Comparison of ENCODE assay signal across 27 mouse cellular contexts in genomic region chr5:100309807-100310165, GRCm38 (mm10).
DNase-seq lines count a peak whose midpoint lies in the region; ATAC-seq and TF ChIP-seq lines count a peak whose summit lies in the region.
"Had no signal": no experiment of that assay in that cellular context is flagged by ENCODE, and none has a peak within 500 bp of the region (broad histone marks: within the 10 kb centered on the region; RNA-seq: fewer than 3 reads in every experiment).

No protein-coding gene starts in this region.

- no peak overlapping the region for H3K9ac ChIP-seq in forebrain, embryonic 13.5 days
- H3K9ac ChIP-seq in hindbrain, embryonic 15.5 days = no peak overlapping the region
- no peak overlapping the region for H3K9ac ChIP-seq in hindbrain, embryonic 11.5 days (ENCODE audit: low read depth, low read length)
- no peak overlapping the region for H3K9ac ChIP-seq in midbrain, embryonic 16.5 days (ENCODE audit: low read depth, low read length)
- H3K9ac ChIP-seq: embryonic facial prominence, embryonic 15.5 days; heart, embryonic 15.5 days; limb, embryonic 13.5 days; liver, embryonic 12.5 days; neural tube, embryonic 12.5 days; stomach, embryonic 15.5 days had no signal

- no peaks in the 10 kb centered on the region for H3K36me3 ChIP-seq in forebrain, embryonic 13.5 days (ENCODE audit: poor library complexity, severe bottlenecking)
- no peaks in the 10 kb centered on the region for H3K36me3 ChIP-seq in forebrain, embryonic 10.5 days (replicated peaks)
- H3K36me3 ChIP-seq in hindbrain, embryonic 15.5 days = no peaks in the 10 kb centered on the region
- H3K36me3 ChIP-seq in hindbrain, embryonic 11.5 days (ENCODE audit: control insufficient read depth, insufficient read depth, low read length) = no peaks in the 10 kb centered on the region
- H3K36me3 ChIP-seq in midbrain, embryonic 16.5 days (ENCODE audit: control insufficient read depth, insufficient read depth, low read length) = no peaks in the 10 kb centered on the region
- H3K36me3 ChIP-seq: embryonic facial prominence, embryonic 15.5 days; heart, embryonic 15.5 days; limb, embryonic 13.5 days; liver, embryonic 12.5 days; neural tube, embryonic 12.5 days; stomach, embryonic 15.5 days had no signal

- WGBS in forebrain, embryonic 13.5 days = 95% methylated on average over 2 of the region's 2 CpGs
- WGBS in forebrain, embryonic 10.5 days = 91% methylated on average over 2 of the region's 2 CpGs
- 92% methylated on average over 2 of the region's 2 CpGs for WGBS in hindbrain, embryonic 15.5 days
- WGBS in hindbrain, embryonic 11.5 days = 88% methylated on average over 2 of the region's 2 CpGs
- 89% methylated on average over 2 of the region's 2 CpGs for WGBS in midbrain, embryonic 16.5 days

- no peak for TF ChIP-seq CTCF in brain, embryonic 14.5 days (IDR thresholded peaks at IDR 0.05; ENCODE audit: borderline replicate concordance, extremely low read depth, insufficient read depth, insufficient read length)

- no peak overlapping the region for H3K4me3 ChIP-seq in forebrain, embryonic 13.5 days
- no peak overlapping the region for H3K4me3 ChIP-seq in forebrain, embryonic 10.5 days
- H3K4me3 ChIP-seq in hindbrain, embryonic 15.5 days = no peak overlapping the region
- H3K4me3 ChIP-seq in hindbrain, embryonic 11.5 days (ENCODE audit: low read depth, low read length) = no peak overlapping the region
- H3K4me3 ChIP-seq in midbrain, embryonic 16.5 days (ENCODE audit: low read depth, low read length) = no peak overlapping the region
- H3K4me3 ChIP-seq: embryonic facial prominence, embryonic 15.5 days; heart, embryonic 15.5 days; limb, embryonic 13.5 days; liver, embryonic 12.5 days; megakaryocyte, embryonic 14.5 days; neural tube, embryonic 12.5 days; stomach, embryonic 15.5 days had no signal

- ATAC-seq in forebrain, embryonic 13.5 days = peak; percentile 67; the same call in 1 of the 2 replicates
- peak; percentile 54 for ATAC-seq in hindbrain, embryonic 15.5 days (ENCODE audit: low FRiP score, low read depth)
- no peak for ATAC-seq in hindbrain, embryonic 11.5 days (ENCODE audit: low FRiP score)
- ATAC-seq in midbrain, embryonic 16.5 days = peak; percentile 41; the same call in 1 of the 2 replicates
- ATAC-seq: activated CD4-positive, CD25-positive, alpha-beta regulatory T cell, adult 4 months; liver, embryonic 12.5 days had no signal

- H3K4me2 ChIP-seq in forebrain, embryonic 13.5 days = no peak overlapping the region
- no peak overlapping the region for H3K4me2 ChIP-seq in hindbrain, embryonic 15.5 days
- H3K4me2 ChIP-seq in hindbrain, embryonic 11.5 days (replicated peaks; ENCODE audit: low read depth, low read length) = no peak overlapping the region
- H3K4me2 ChIP-seq in midbrain, embryonic 16.5 days (ENCODE audit: low read length) = no peak overlapping the region
- H3K4me2 ChIP-seq: embryonic facial prominence, embryonic 15.5 days; heart, embryonic 15.5 days; limb, embryonic 13.5 days; liver, embryonic 12.5 days; neural tube, embryonic 12.5 days; stomach, embryonic 15.5 days had no signal

- H3K4me1 ChIP-seq in forebrain, embryonic 13.5 days = 0 out of 2 replicates have a peak, but pooled peaks cover 7% of the 10 kb centered on the region
- H3K4me1 ChIP-seq in forebrain, embryonic 10.5 days = no peaks in the 10 kb centered on the region
- 0 out of 2 replicates have a peak, but pooled peaks cover 4% of the 10 kb centered on the region for H3K4me1 ChIP-seq in hindbrain, embryonic 15.5 days (replicated peaks)
- no peaks in the 10 kb centered on the region for H3K4me1 ChIP-seq in hindbrain, embryonic 11.5 days (replicated peaks; ENCODE audit: control insufficient read depth, insufficient read depth, low read length)
- peaks cover 7% of the 10 kb centered on the region for H3K4me1 ChIP-seq in midbrain, embryonic 16.5 days (ENCODE audit: control insufficient read depth, insufficient read depth, low read length)
- H3K4me1 ChIP-seq: embryonic facial prominence, embryonic 15.5 days; heart, embryonic 15.5 days; limb, embryonic 13.5 days; liver, embryonic 12.5 days; megakaryocyte, embryonic 14.5 days; neural tube, embryonic 12.5 days; stomach, embryonic 15.5 days had no signal

- peak overlapping the region; percentile 27; the same call in 1 of the 2 replicates for H3K27ac ChIP-seq in forebrain, embryonic 13.5 days
- no peak overlapping the region for H3K27ac ChIP-seq in forebrain, embryonic 10.5 days
- H3K27ac ChIP-seq in hindbrain, embryonic 15.5 days (replicated peaks) = no peak overlapping the region
- no peak overlapping the region for H3K27ac ChIP-seq in hindbrain, embryonic 11.5 days (ENCODE audit: low read depth, low read length)
- no peak overlapping the region for H3K27ac ChIP-seq in midbrain, embryonic 16.5 days (ENCODE audit: low read length)
- H3K27ac ChIP-seq: embryonic facial prominence, embryonic 15.5 days; heart, embryonic 15.5 days; kidney, postnatal 0 days; limb, embryonic 13.5 days; liver, embryonic 12.5 days; neural tube, embryonic 12.5 days; stomach, embryonic 15.5 days had no signal

- no peaks in the 10 kb centered on the region for H3K27me3 ChIP-seq in forebrain, embryonic 13.5 days
- no peaks in the 10 kb centered on the region for H3K27me3 ChIP-seq in forebrain, embryonic 10.5 days (ENCODE audit: poor library complexity, severe bottlenecking)
- H3K27me3 ChIP-seq in hindbrain, embryonic 15.5 days = no peaks in the 10 kb centered on the region
- no peaks in the 10 kb centered on the region for H3K27me3 ChIP-seq in hindbrain, embryonic 11.5 days (ENCODE audit: control insufficient read depth, insufficient read depth, low read length)
- H3K27me3 ChIP-seq in midbrain, embryonic 16.5 days (ENCODE audit: control insufficient read depth, insufficient read depth, low read depth, low read length) = no peaks in the 10 kb centered on the region
- H3K27me3 ChIP-seq: embryonic facial prominence, embryonic 15.5 days; heart, embryonic 15.5 days; limb, embryonic 13.5 days; liver, embryonic 12.5 days; neural tube, embryonic 12.5 days; stomach, embryonic 15.5 days had no signal

- no peak for TF ChIP-seq POLR2A in brain, embryonic 14.5 days (IDR thresholded peaks at IDR 0.05; ENCODE audit: borderline replicate concordance, extremely low read depth, insufficient read depth, insufficient read length, poor library complexity, severe bottlenecking)

- no peak for DNase-seq in forebrain, embryonic 10.5 days (ENCODE audit: extremely low spot score, low spot score)
- no peak for DNase-seq in hindbrain, embryonic 11.5 days (ENCODE audit: low spot score)
- DNase-seq in brain, embryonic 14.5 days (ENCODE audit: low read depth) = peak; percentile 44
- no peak for DNase-seq in spleen, adult 12 weeks (ENCODE audit: low spot score)
- DNase-seq: adrenal gland, postnatal 10 days; cerebellum, adult 2 months; cerebellum, postnatal 36 days; gastrocnemius, postnatal 36 days; heart, postnatal 36 days; kidney, adult 2 months; layer of hippocampus, adult 9-11 months; lung, adult 18-20 months; right cerebral cortex, postnatal 4 days; thymus, adult 18-20 months; thymus, postnatal 36 days had no signal

- H3K9me3 ChIP-seq in forebrain, embryonic 13.5 days (replicated peaks) = no peaks in the 10 kb centered on the region
- no peaks in the 10 kb centered on the region for H3K9me3 ChIP-seq in forebrain, embryonic 10.5 days
- H3K9me3 ChIP-seq in hindbrain, embryonic 15.5 days = no peaks in the 10 kb centered on the region
- H3K9me3 ChIP-seq in hindbrain, embryonic 11.5 days (ENCODE audit: control insufficient read depth, low read length) = no peaks in the 10 kb centered on the region
- no peaks in the 10 kb centered on the region for H3K9me3 ChIP-seq in midbrain, embryonic 16.5 days (replicated peaks; ENCODE audit: control insufficient read depth, low read length, poor library complexity, severe bottlenecking)
- H3K9me3 ChIP-seq: embryonic facial prominence, embryonic 15.5 days; heart, embryonic 15.5 days; limb, embryonic 13.5 days; liver, embryonic 12.5 days; neural tube, embryonic 12.5 days; stomach, embryonic 15.5 days had no signal
